Mouse (Mus musculus): Measurements from ENCODE around the gene E2f2. TPM values are rescaled to one million over a fixed set of nuclear protein-coding genes. Genes with fewer than 3 reads are reported as not detected.

The E2f2 gene
- total and polyA plus RNA-seq, 2 experiments from 2014 or later = 1.2 to 1.4 TPM

- WGBS = 47% methylated on average over 3 of the region's 3 CpGs
- H3K4me3 ChIP-seq (ENCODE audit: low read depth, low read length) = no peak overlapping the region
- peaks cover 3% of the 10 kb centered on the region; the same call in 1 of the 2 replicates for H3K4me1 ChIP-seq (ENCODE audit: insufficient read depth)
- H3K9ac ChIP-seq = no peak overlapping the region
- H3K9me3 ChIP-seq (ENCODE audit: low read length) = no peaks in the 10 kb centered on the region
- ATAC-seq (no peak), DNase-seq (no peak)
- TF ChIP-seq CTCF (IDR thresholded peaks at IDR 0.05; ENCODE audit: low read depth) = peak; percentile 72
- H3K27me3 ChIP-seq (ENCODE audit: insufficient read depth, low read length) = 0 out of 2 replicates have a peak, but pooled peaks cover 17% of the 10 kb centered on the region
- no peak overlapping the region for H3K4me2 ChIP-seq (ENCODE audit: low read depth)
- no peaks in the 10 kb centered on the region for H3K36me3 ChIP-seq (ENCODE audit: insufficient read depth)
- H3K27ac ChIP-seq (ENCODE audit: low read depth, low read length) = no peak overlapping the region
Observed at GRCm38 (mm10) chr4:136149734-136150133, 22.5 kb upstream of the E2f2 start.

- Histone ChIP-seq H3K4me3 (ENCODE audit: low read depth, low read length) (no peak overlapping the region), H3K4me2 (ENCODE audit: low read depth) (no peak overlapping the region), H3K4me1 (ENCODE audit: insufficient read depth) (0 out of 2 replicates have a peak, but pooled peaks cover 3% of the 10 kb centered on the region), H3K27ac (ENCODE audit: low read depth, low read length) (no peak overlapping the region), H3K9me3 (ENCODE audit: low read length) (no peaks in the 10 kb centered on the region), H3K36me3 (ENCODE audit: insufficient read depth) (no peaks in the 10 kb centered on the region), H3K27me3 (ENCODE audit: insufficient read depth, low read length) (0 out of 2 replicates have a peak, but pooled peaks cover 12% of the 10 kb centered on the region), H3K9ac (no peak overlapping the region)
- DNase-seq (no peak), ATAC-seq (no peak)
- no peak for TF ChIP-seq CTCF (IDR thresholded peaks at IDR 0.05; ENCODE audit: low read depth)
- WGBS = 39% methylated on average over 4 of the region's 4 CpGs
Observed at GRCm38 (mm10) chr4:136150596-136150995, 21.6 kb upstream of the E2f2 start.

- H3K9me3 ChIP-seq (ENCODE audit: low read length) = no peaks in the 10 kb centered on the region
- ATAC-seq (no peak), DNase-seq (no peak)
- H3K9ac ChIP-seq = no peak overlapping the region
- WGBS = 89% methylated on average over 4 of the region's 4 CpGs
- peak; percentile 35; the same call in 1 of the 2 replicates for TF ChIP-seq CTCF (IDR thresholded peaks at IDR 0.05; ENCODE audit: low read depth)
- no peaks in the 10 kb centered on the region for H3K27me3 ChIP-seq (ENCODE audit: insufficient read depth, low read length)
- no peak overlapping the region for H3K4me2 ChIP-seq (ENCODE audit: low read depth)
- no peaks in the 10 kb centered on the region for H3K36me3 ChIP-seq (ENCODE audit: insufficient read depth)
- no peak overlapping the region for H3K27ac ChIP-seq (ENCODE audit: low read depth, low read length)
- H3K4me3 ChIP-seq (ENCODE audit: low read depth, low read length) = no peak overlapping the region
- 0 out of 2 replicates have a peak, but pooled peaks cover 3% of the 10 kb centered on the region for H3K4me1 ChIP-seq (ENCODE audit: insufficient read depth)
Observed at GRCm38 (mm10) chr4:136152821-136153220, 19.4 kb upstream of the E2f2 start.

- no peak for ATAC-seq
- Histone ChIP-seq H3K27me3 (ENCODE audit: insufficient read depth, low read length) (no peaks in the 10 kb centered on the region), H3K9ac (no peak overlapping the region), H3K4me3 (ENCODE audit: low read depth, low read length) (no peak overlapping the region), H3K4me2 (ENCODE audit: low read depth) (no peak overlapping the region), H3K4me1 (ENCODE audit: insufficient read depth) (no peaks in the 10 kb centered on the region), H3K9me3 (ENCODE audit: low read length) (no peaks in the 10 kb centered on the region), H3K27ac (ENCODE audit: low read depth, low read length) (no peak overlapping the region), H3K36me3 (ENCODE audit: insufficient read depth) (no peaks in the 10 kb centered on the region)
- no peak for TF ChIP-seq CTCF (IDR thresholded peaks at IDR 0.05; ENCODE audit: low read depth)
- DNase-seq = no peak
- 54% methylated on average over 9 of the region's 9 CpGs for WGBS
Observed at GRCm38 (mm10) chr4:136154462-136154861, 17.7 kb upstream of the E2f2 start.

GRCm38 (mm10) chr4:136158498-136158897 is 13.7 kb upstream of the E2f2 start:
- Histone ChIP-seq H3K4me2 (ENCODE audit: low read depth) (no peak overlapping the region), H3K27me3 (ENCODE audit: insufficient read depth, low read length) (no peaks in the 10 kb centered on the region), H3K4me3 (ENCODE audit: low read depth, low read length) (no peak overlapping the region), H3K4me1 (ENCODE audit: insufficient read depth) (no peaks in the 10 kb centered on the region), H3K9me3 (ENCODE audit: low read length) (no peaks in the 10 kb centered on the region), H3K9ac (no peak overlapping the region), H3K27ac (ENCODE audit: low read depth, low read length) (no peak overlapping the region), H3K36me3 (ENCODE audit: insufficient read depth) (no peaks in the 10 kb centered on the region)
- 77% methylated on average over 6 of the region's 6 CpGs for WGBS
- no peak for TF ChIP-seq CTCF (IDR thresholded peaks at IDR 0.05; ENCODE audit: low read depth)
- DNase-seq = no peak
- no peak for ATAC-seq

- Histone ChIP-seq H3K27ac (ENCODE audit: low read depth, low read length) (peak overlapping the region; percentile 22; the same call in 1 of the 2 replicates), H3K4me3 (ENCODE audit: low read depth, low read length) (no peak overlapping the region), H3K9me3 (ENCODE audit: low read length) (no peaks in the 10 kb centered on the region), H3K27me3 (ENCODE audit: insufficient read depth, low read length) (no peaks in the 10 kb centered on the region), H3K36me3 (ENCODE audit: insufficient read depth) (no peaks in the 10 kb centered on the region), H3K4me1 (ENCODE audit: insufficient read depth) (no peaks in the 10 kb centered on the region), H3K4me2 (ENCODE audit: low read depth) (no peak overlapping the region), H3K9ac (no peak overlapping the region)
- peak; percentile 85 for ATAC-seq
- 2% methylated on average over 5 of the region's 5 CpGs for WGBS
- DNase-seq = peak; percentile 93
- peak; percentile 98 for TF ChIP-seq CTCF (IDR thresholded peaks at IDR 0.05; ENCODE audit: low read depth)
Observed at GRCm38 (mm10) chr4:136159802-136160397, 12.3 kb upstream of the E2f2 start.

- Histone ChIP-seq H3K27ac (ENCODE audit: low read depth, low read length) (no peak overlapping the region), H3K4me2 (ENCODE audit: low read depth) (no peak overlapping the region), H3K36me3 (ENCODE audit: insufficient read depth) (no peaks in the 10 kb centered on the region), H3K27me3 (ENCODE audit: insufficient read depth, low read length) (no peaks in the 10 kb centered on the region), H3K9ac (no peak overlapping the region), H3K4me1 (ENCODE audit: insufficient read depth) (no peaks in the 10 kb centered on the region), H3K9me3 (ENCODE audit: low read length) (no peaks in the 10 kb centered on the region), H3K4me3 (ENCODE audit: low read depth, low read length) (no peak overlapping the region)
- 1% methylated on average over 11 of the region's 11 CpGs for WGBS
- TF ChIP-seq CTCF (IDR thresholded peaks at IDR 0.05; ENCODE audit: low read depth) = peak; percentile 95
- DNase-seq = peak; percentile 90
- ATAC-seq = peak; percentile 76
Observed at GRCm38 (mm10) chr4:136163448-136163847, 8.7 kb upstream of the E2f2 start.
